Mouse (Mus musculus) urinary bladder, postnatal 14 days (tissue): ENCODE results near the gene Arhgef26.
A peak's percentile ranks its signal among the peaks of the same experiment; 100 is the strongest.

Experiments used
- DNase-seq: peaks from one replicate; pipeline ENCODE4 v3.0.0; 2021; ENCODE audit warnings: low spot score

Arhgef26 gene

DNA sequence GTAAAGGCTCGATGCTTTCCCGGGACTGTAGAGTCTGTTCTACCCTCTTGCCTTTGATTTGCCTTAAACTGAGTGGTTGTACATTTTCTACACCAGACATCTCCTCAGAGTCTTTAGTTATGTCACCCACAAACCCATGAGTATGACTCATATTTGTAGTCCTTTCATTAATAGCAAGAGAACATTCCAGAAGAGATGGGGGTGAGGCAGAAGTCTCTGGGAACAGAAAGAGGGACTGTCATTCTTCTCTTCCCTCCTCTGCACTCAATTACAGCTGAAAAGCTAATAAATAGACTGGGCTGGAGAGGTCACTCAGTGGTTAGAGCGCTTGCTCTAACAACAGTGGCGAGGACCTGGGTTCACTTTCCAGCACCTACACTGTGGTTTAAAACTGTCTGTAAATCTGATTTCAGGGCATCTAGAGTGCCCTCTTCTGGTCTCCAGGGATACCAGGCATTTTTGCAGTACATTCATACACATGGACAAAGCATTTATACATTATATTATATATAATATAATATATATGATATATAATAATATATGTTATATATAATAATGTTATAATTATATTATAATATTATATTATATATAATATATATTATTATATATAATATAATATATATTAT, 111.8 kb downstream of the Arhgef26 start:
- no peak for DNase-seq

DNA sequence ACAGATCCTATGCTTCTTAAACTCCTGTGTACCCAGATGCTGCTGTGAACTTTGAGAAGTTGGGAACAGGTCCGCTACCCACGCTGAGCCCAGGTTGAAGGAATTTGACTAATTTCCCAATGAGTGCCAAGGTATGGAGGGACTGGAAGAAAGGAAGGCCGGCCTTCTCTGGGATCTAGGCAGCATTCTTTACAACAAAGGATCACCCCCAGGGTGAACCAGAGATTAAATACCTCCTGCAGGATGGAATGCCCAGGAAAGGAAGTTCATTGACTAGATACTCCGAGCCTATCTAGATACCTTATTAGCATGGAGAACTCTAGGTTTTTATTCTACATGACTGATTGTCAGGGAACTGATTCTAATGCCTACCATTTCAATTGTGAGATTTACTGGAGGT, 114.8 kb downstream of the Arhgef26 start:
- no peak for DNase-seq

DNA sequence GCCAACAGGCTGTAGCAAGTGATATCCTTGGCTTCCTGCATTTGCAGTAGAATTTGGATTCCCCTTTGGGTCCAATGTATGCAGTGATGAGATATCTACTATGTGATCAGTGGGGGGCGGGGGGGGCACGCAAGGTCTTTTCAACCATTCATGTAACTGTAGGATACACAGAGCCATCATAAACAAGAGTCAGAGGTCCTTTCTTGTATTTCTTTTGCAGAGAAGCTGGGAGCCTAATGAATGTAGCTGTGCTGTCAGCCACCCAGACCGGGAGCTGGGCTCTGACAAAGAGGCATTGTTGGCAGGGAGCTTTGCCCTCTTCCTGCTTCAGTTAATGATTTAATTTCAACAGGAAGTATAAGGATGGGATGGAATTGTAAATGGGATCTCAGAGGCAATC, 116.0 kb downstream of the Arhgef26 start:
- no peak for DNase-seq

DNA sequence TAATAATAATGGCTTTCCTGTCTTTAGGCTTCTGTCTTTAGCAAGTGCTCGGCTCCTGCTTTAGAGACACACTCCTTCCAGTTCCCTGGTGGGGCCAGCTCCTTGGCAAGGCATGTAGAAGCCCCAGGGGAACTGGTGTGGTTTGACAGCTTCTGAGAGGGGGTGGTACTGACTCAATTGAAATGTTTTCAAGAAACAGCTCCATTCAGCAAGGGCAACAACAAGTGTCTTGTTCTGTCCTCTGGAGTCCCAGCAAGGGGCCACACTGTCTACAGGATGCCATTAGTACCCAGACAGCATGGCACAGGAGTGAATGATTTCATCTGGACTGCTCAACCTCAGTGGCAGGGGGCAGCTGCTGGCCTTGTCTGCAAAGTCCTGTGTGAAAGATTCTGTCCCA, 117.7 kb downstream of the Arhgef26 start:
- no peak for DNase-seq

DNA sequence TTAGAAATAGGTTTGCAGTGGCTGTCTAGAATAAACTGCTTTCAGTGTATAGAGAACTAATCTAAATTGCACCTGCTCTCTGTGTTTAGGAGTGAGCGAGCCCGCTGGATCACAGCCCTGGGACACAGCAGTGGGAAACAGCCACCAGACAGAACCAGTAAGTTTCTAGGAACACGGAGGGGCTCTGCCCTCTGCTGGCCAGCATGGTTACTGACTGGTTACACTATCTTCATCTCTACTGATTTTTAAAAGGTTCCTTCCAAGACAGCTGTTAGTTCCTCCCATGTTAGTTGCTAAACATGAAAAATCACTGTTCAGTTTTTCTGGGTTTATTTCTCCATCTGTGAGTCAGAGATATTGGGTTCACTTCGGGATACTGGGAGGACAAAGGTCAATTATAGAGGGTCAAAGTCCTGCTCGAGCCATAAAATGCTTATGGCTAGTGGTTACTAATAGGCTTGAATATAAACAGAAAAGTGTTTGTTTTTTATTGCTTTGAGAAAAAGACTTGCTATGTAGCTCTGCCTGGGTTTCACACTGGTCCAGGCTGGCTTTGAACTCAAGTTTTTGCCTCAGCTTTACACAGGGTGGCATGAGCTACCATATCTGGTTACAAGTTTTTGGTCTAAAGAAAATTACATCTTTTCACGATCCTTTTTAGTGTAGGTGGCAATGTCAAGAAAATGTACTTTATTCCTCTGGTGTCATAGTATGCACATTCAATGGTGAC, 120.3 kb downstream of the Arhgef26 start:
- peak; percentile 72 for DNase-seq

DNA sequence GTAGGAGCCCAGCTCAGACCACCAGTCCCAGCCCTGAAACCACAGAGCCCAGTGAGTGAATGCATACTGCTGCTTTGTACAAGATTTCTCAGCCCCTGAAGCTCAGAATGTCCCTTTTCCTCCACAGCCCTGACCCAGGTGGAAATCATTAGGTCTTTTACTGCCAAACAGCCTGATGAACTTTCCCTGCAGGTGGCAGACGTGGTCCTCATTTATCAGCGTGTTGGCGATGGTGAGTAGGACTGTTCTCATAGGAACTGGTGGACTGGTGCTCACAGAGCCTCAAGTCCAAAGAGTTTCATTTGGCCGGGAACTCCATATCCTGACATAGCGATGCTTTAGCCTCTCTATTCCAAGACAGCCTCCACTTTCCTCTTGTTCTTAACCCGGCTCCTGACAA, 121.3 kb downstream of the Arhgef26 start:
- DNase-seq: no peak

DNA sequence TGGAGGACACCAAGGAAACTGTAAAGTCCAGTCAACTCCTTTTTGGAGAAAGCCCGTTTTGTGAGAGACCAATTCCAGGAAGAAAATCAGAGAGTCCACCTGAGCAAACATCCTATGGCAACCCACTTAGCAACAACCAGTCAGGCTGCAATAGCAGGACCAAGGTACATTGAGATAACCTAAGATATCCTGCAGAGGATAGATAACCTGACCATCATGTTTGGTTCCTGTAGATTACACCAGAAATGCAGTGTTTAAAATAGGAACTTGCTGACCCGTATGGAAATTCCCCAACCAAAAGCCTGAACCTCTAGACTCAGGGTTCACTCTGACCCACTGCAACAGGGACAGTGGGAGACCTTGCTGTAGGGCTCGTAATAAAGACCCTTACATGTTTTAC, 126.1 kb downstream of the Arhgef26 start:
- no peak for DNase-seq

DNA sequence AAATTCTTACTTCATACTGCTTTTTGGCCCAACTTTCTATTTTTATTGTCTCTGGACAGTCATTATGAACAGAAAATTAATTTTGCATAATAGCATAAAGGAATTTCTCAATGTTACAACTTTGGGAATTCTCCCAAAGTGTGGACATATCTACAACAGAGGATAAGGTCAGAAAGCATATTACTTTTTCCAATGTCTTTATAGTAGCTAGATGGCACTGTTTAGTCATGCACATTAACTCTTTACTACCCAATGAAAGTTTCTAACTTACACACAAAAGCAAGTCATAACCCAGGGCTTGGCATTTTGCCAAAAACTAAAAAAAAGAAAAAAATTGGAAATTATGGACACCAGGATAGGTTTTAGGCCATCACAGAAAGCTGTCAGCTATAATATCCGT, 132.0 kb downstream of the Arhgef26 start:
- no peak for DNase-seq

DNA sequence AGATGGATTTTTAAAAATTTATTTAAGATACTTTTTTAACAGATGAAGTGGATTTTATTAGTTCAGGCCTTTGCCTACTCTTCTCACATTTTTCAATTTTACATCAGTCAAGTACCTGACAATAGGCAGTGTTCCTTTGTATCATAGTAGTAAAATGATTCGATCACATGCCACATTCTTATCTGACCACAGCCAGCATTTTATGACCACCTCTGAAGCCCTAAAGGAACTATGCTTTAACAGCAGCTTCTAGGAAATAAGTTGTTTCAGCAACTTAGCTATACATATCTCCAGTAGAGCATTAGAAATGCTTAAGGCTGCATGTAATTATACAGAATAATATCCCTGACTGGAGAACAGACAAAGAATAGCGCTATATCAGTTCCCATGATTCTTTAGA, 146.2 kb downstream of the Arhgef26 start:
- DNase-seq: no peak

DNA sequence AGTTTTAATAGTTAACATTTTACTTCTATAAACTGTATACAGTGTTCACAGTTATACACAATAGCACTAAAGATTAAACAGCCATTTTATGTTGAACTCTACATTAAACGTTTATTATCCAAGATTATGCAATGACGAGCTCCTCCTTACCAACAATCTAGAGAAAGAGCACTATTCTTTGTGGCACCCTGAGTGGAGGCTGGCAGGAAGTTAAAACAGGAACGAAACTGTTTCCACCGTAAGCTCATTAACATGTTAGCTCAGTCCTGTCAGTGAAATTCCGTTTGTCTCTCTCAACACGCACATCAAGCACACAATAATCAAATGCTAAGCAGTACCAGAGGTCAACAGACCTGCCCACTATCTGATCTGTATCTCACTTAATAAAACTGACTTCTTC, 154.4 kb downstream of the Arhgef26 start:
- DNase-seq: no peak

DNA sequence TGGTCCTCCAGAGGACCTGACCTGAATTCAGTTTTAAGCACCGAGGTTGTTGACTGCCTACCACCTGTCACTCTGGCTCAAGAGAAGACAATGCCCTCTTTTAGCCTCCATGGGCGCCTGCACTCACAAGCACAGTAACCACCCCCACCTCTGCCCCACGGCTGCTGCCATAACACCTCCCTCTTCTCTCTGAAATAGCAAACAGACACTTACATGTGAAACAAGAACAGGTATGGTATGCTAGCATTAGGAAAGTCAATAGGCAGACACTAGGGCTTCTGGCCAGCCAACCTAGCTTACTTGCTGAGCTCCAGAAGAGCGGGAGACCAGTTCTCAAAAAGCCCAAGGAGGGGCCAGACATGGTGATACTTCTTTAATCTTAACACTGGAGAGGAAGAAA, 161.2 kb downstream of the Arhgef26 start:
- no peak for DNase-seq

DNA sequence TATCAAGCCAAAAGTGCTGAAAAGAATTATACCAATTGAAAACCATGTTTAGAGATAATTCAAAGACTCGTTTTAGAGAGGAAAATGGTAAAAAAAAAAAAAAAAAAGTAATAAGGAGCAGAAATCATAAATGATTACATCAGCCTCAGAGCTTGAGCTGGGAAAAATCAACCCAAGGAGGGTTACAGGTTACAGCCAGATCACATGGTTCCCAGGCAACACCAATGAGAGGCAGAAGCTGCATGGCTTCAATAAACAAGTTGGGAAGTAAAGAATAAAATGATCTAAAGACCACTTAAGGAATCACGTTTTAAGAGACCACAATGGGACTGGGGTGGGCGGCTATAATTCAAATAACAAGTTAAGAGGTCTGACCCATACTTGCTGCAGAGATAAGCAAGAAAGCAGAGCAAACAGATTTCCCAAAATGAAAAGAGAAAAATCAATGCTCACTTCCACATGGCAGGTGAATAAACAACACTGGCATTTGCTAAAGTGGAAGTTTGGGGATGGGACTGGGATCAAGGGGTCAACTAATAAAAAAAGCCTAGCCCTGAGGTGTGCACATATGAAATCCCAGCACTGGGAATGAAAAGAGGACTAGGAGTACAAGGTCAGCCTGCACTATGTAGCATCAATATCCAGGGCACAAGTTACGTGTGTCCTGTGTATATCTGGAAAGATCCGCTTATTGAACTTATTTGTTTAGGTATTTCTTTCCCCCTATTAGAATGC, 167.2 kb downstream of the Arhgef26 start:
- DNase-seq: no peak

DNA sequence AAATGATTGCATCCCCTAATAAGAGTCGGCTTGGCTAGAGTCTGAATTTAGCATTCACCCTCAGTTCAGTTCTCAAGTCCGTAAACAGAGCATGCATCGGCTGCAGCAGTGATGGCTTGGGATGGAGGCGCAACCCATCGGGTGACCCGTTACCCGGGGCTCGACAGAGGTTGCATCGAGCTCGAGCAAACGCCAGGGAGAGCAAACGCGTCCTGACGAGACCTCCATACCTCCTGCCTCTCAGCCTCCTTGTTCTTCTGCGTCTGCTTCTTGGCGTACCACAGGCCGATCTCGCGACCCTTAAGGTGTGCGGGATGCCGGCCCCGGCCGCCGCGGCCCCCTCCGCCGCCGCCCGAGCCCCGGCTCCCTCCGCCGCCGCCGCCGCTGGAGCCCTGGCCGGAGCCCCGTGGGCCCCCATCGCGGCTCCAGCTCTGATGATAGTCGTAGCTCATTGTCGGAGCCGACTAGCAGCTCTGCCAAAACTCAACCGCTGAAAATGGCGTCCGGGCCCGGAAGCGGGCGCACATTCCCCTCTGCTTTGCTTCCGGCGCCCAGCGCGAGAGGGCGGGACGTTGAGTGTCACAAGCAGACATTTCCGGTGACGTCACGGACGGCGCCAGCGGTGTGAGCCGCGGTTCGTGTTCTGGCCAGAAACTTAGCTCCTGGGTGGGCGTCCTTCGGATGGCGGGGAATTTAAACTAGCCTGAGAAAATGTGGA, 168.5 kb downstream of the Arhgef26 start, which contains the start of gene Dhx36:
Dhx36 (minus strand) TSS at position 517 of the 718 bp plus-strand sequence.
- peak; percentile 96 for DNase-seq

DNA sequence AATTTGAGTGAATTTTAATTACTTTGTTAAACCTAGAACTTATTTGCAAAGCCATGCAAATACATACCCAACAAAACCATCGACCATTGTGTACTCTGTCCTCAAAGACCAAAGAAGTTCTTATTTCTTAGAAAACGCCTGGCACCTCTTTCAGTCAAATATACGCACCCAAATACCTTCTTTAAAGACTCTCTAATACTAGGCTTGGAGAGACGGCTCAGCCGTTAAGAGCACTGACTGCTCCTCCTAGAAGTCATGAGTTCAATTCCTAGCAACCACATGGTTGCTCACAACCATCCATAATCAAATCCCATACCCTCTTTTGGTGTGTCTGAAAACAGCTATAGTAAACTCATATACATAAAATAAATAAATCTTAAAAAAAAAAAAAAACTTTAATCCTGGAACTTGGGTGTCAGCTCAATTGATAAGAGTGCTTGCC, 169.1 kb downstream of the Arhgef26 start:
- DNase-seq: no peak
